Mouse (Mus musculus) heart, embryonic 14.5 days (tissue): ENCODE data around the gene Scaf8. TPM values are rescaled to one million over a fixed set of nuclear protein-coding genes. Genes with fewer than 3 reads are reported as not detected.

Experiments used
- ATAC-seq: fragments of 200-750 bp; cut with Nextera tagmentation; 2 replicates; pipeline ENCODE4 v1.8.0; 2017; ENCODE audit warnings: low read depth, moderate TSS enrichment; ENCODE audit not compliant: insufficient number of reproducible peaks, insufficient read depth, low FRiP score
- H3K27ac ChIP-seq, 2 experiments: fragments of 200-500 bp in 1 of 2; fragments of 300-500 bp in 1 of 2; sonication (generic) in 1 of 2; replicated peaks in 1 of 2; 2 replicates each; pipeline ENCODE4 v1.5.1; 2012 to 2014; ENCODE audit warnings: low read depth in 2 of 2, low read length in 2 of 2, control low read depth in 1 of 2, mild to moderate bottlenecking in 1 of 2, mixed read lengths in 1 of 2; ENCODE audit not compliant: control insufficient read depth in 1 of 2, insufficient read depth in 1 of 2
- H3K27me3 ChIP-seq: fragments of 300-500 bp; sonication (generic); 2 replicates; pipeline ENCODE4 v1.6.1; 2014; ENCODE audit warnings: mild to moderate bottlenecking, low read length, control low read depth; ENCODE audit not compliant: control insufficient read depth, insufficient read depth
- H3K36me3 ChIP-seq: fragments of 300-500 bp; sonication (generic); 2 replicates; pipeline ENCODE4 v1.6.1; 2014; ENCODE audit warnings: mild to moderate bottlenecking, control low read depth, low read length, mixed read lengths; ENCODE audit not compliant: control insufficient read depth, insufficient read depth
- H3K4me1 ChIP-seq, 2 experiments: fragments of 200-500 bp in 1 of 2; fragments of 300-500 bp in 1 of 2; sonication (generic) in 1 of 2; 2 replicates each; pipeline ENCODE4 v1.6.1; 2012 to 2014; ENCODE audit warnings: low read length in 2 of 2, control low read depth in 1 of 2, mixed read lengths in 1 of 2; ENCODE audit not compliant: control insufficient read depth in 2 of 2, insufficient read depth in 2 of 2
- H3K4me2 ChIP-seq: fragments of 300-500 bp; sonication (generic); 2 replicates; pipeline ENCODE4 v1.6.1; 2014; ENCODE audit warnings: mild to moderate bottlenecking, low read length
- H3K4me3 ChIP-seq, 2 experiments: fragments of 200-500 bp in 1 of 2; fragments of 300-500 bp in 1 of 2; sonication (generic) in 1 of 2; 2 replicates each; pipeline ENCODE4 v1.5.1; 2012 to 2014; ENCODE audit warnings: low read length in 2 of 2, mild to moderate bottlenecking in 2 of 2, control low read depth in 1 of 2, low read depth in 1 of 2, moderate library complexity in 1 of 2; ENCODE audit not compliant: control insufficient read depth in 1 of 2, insufficient read depth in 1 of 2
- H3K9ac ChIP-seq: fragments of 300-500 bp; sonication (generic); 2 replicates; pipeline ENCODE4 v1.6.1; 2014; ENCODE audit warnings: mild to moderate bottlenecking, low read length
- H3K9me3 ChIP-seq: fragments of 300-500 bp; sonication (generic); 2 replicates; pipeline ENCODE4 v1.6.1; 2016; ENCODE audit warnings: low read length, control low read depth; ENCODE audit not compliant: control insufficient read depth
- WGBS: fragments of 180-500 bp; shearing (Covaris S2); extraction: QIAGEN DNeasy Blood & Tissue Kit; methylation state at CpG from one replicate; pipeline ENCODE4 v1.1.7; 2014; 5-methylcytosine and 5-hydroxymethylcytosine counted together
- polyA plus RNA-seq: library from polyadenylated mRNA; unstranded; fragments of >200 nt; fragmentation: Nextera tagmentation; extraction: Ambion mirVana; gene quantifications from 2 replicates; pipeline ENCODE4 v1.2.1, GENCODE M21; 2014

Scaf8 gene
- polyA plus RNA-seq, 1 experiment from 2014 or later: 16.8 TPM

- no peaks in the 10 kb centered on the region for H3K27me3 ChIP-seq
- no peaks in the 10 kb centered on the region for H3K36me3 ChIP-seq
- H3K9ac ChIP-seq: no peak overlapping the region
- no peak overlapping the region for H3K4me3 ChIP-seq
- no peaks in the 10 kb centered on the region for H3K9me3 ChIP-seq
- H3K27ac ChIP-seq: 0 out of 4 replicates have a peak overlapping the region, but pooled peaks of 1 of the 2 experiments have one; percentile 11
- 28% methylated on average over 7 of the region's 7 CpGs for WGBS
- no peak overlapping the region for H3K4me2 ChIP-seq
- ATAC-seq: no peak
- peaks cover 17 to 46% of the 10 kb centered on the region in 2 experiments for H3K4me1 ChIP-seq
Observed at GRCm38 (mm10) chr17:3246665-3247370, 132.0 kb downstream of the Scaf8 start.

Other genes with a start within 250 kb of the Scaf8 start
- gene Tiam2, start 211.6 kb downstream of the Scaf8 start, polyA plus RNA-seq: 3.7 and 3.9 TPM in 2 replicates